Mouse (Mus musculus): ENCODE measurements around the gene 3425401B19Rik. TPM values are rescaled to one million over a fixed set of nuclear protein-coding genes. Genes with fewer than 3 reads are reported as not detected.
A peak's percentile ranks its signal among the peaks of the same experiment; 100 is the strongest.

The 3425401B19Rik gene
- 0.10 and 0.65 TPM in 2 replicates for polyA plus RNA-seq (2015; fragmentation: Nextera tagmentation; extraction: Ambion mirVana)

- ATAC-seq (ENCODE audit: insufficient read depth, low FRiP score): no peak
- 0 out of 2 replicates have a peak within 1 kb of the TSS, but pooled peaks have one; percentile 19 for H3K4me2 ChIP-seq (ENCODE audit: low read depth, low read length)
- H3K36me3 ChIP-seq (ENCODE audit: control insufficient read depth, insufficient read depth, low read length): no peaks in the 10 kb centered on the region
- 38% methylated on average over 16 of the region's 16 CpGs for WGBS
- no peaks in the 10 kb centered on the region for H3K27me3 ChIP-seq (ENCODE audit: control insufficient read depth, insufficient read depth, low read length)
- no peak within 1 kb of the TSS; the same call in 1 of the 2 replicates for H3K9ac ChIP-seq (ENCODE audit: low read length)
- H3K4me1 ChIP-seq (ENCODE audit: control insufficient read depth, insufficient read depth, low read length): peaks cover 9% of the 10 kb centered on the region; the same call in 1 of the 2 replicates
- H3K4me3 ChIP-seq (replicated peaks; ENCODE audit: low read length): no peak within 1 kb of the TSS
- no peak within 1 kb of the TSS for H3K27ac ChIP-seq (ENCODE audit: low read length)
- no peaks in the 10 kb centered on the region for H3K9me3 ChIP-seq (replicated peaks; ENCODE audit: control insufficient read depth, low read length)
Observed at GRCm38 (mm10) chr14:32685124-32685826, at the start of gene 3425401B19Rik. TSS of gene 3425401B19Rik (minus strand) at chr14:32685293.

- H3K27ac ChIP-seq (ENCODE audit: low read length): no peak overlapping the region
- no peak overlapping the region for H3K4me3 ChIP-seq (replicated peaks; ENCODE audit: low read length)
- 34% methylated on average over 6 of the region's 6 CpGs for WGBS
- H3K36me3 ChIP-seq (ENCODE audit: control insufficient read depth, insufficient read depth, low read length): no peaks in the 10 kb centered on the region
- no peaks in the 10 kb centered on the region for H3K27me3 ChIP-seq (ENCODE audit: control insufficient read depth, insufficient read depth, low read length)
- no peak for ATAC-seq (ENCODE audit: insufficient read depth, low FRiP score)
- no peak overlapping the region for H3K4me2 ChIP-seq (ENCODE audit: low read depth, low read length)
- H3K9me3 ChIP-seq (replicated peaks; ENCODE audit: control insufficient read depth, low read length): no peaks in the 10 kb centered on the region
- H3K4me1 ChIP-seq (ENCODE audit: control insufficient read depth, insufficient read depth, low read length): no peaks in the 10 kb centered on the region
- H3K9ac ChIP-seq (ENCODE audit: low read length): no peak overlapping the region
Observed at GRCm38 (mm10) chr14:32732961-32733360, 47.9 kb upstream of the 3425401B19Rik start.

GRCm38 (mm10) chr14:32726864-32727263, 41.8 kb upstream of the 3425401B19Rik start:
- ATAC-seq (ENCODE audit: insufficient read depth, low FRiP score): no peak
- no peaks in the 10 kb centered on the region for H3K36me3 ChIP-seq (ENCODE audit: control insufficient read depth, insufficient read depth, low read length)

GRCm38 (mm10) chr14:32721461-32721860, 36.4 kb upstream of the 3425401B19Rik start:
- H3K27me3 ChIP-seq (ENCODE audit: control insufficient read depth, insufficient read depth, low read length): no peaks in the 10 kb centered on the region
- H3K9ac ChIP-seq (ENCODE audit: low read length): no peak overlapping the region
- no peaks in the 10 kb centered on the region for H3K36me3 ChIP-seq (ENCODE audit: control insufficient read depth, insufficient read depth, low read length)
- ATAC-seq (ENCODE audit: insufficient read depth, low FRiP score): no peak
- 26% methylated on average over 1 of the region's 1 CpGs for WGBS
- no peak overlapping the region for H3K27ac ChIP-seq (ENCODE audit: low read length)
- H3K4me2 ChIP-seq (ENCODE audit: low read depth, low read length): no peak overlapping the region
- no peaks in the 10 kb centered on the region for H3K4me1 ChIP-seq (ENCODE audit: control insufficient read depth, insufficient read depth, low read length)
- H3K4me3 ChIP-seq (replicated peaks; ENCODE audit: low read length): no peak overlapping the region
- H3K9me3 ChIP-seq (replicated peaks; ENCODE audit: control insufficient read depth, low read length): no peaks in the 10 kb centered on the region

More at GRCm38 (mm10) chr14:32726864-32727263, 41.8 kb upstream of the 3425401B19Rik start:
- H3K4me2 ChIP-seq (ENCODE audit: low read depth, low read length): no peak overlapping the region
- H3K27me3 ChIP-seq (ENCODE audit: control insufficient read depth, insufficient read depth, low read length): no peaks in the 10 kb centered on the region
- no peak overlapping the region for H3K4me3 ChIP-seq (replicated peaks; ENCODE audit: low read length)
- H3K4me1 ChIP-seq (ENCODE audit: control insufficient read depth, insufficient read depth, low read length): no peaks in the 10 kb centered on the region
- no peak overlapping the region for H3K27ac ChIP-seq (ENCODE audit: low read length)
- H3K9ac ChIP-seq (ENCODE audit: low read length): no peak overlapping the region
- H3K9me3 ChIP-seq (replicated peaks; ENCODE audit: control insufficient read depth, low read length): no peaks in the 10 kb centered on the region

GRCm38 (mm10) chr14:32716763-32717439, 31.8 kb upstream of the 3425401B19Rik start:
- H3K9ac ChIP-seq (ENCODE audit: low read length): no peak overlapping the region
- no peaks in the 10 kb centered on the region for H3K36me3 ChIP-seq (ENCODE audit: control insufficient read depth, insufficient read depth, low read length)
- no peaks in the 10 kb centered on the region for H3K27me3 ChIP-seq (ENCODE audit: control insufficient read depth, insufficient read depth, low read length)
- no peak overlapping the region for H3K4me2 ChIP-seq (ENCODE audit: low read depth, low read length)
- 83% methylated on average over 6 of the region's 6 CpGs for WGBS
- no peaks in the 10 kb centered on the region for H3K4me1 ChIP-seq (ENCODE audit: control insufficient read depth, insufficient read depth, low read length)
- H3K27ac ChIP-seq (ENCODE audit: low read length): no peak overlapping the region
- no peak overlapping the region for H3K4me3 ChIP-seq (replicated peaks; ENCODE audit: low read length)
- H3K9me3 ChIP-seq (replicated peaks; ENCODE audit: control insufficient read depth, low read length): no peaks in the 10 kb centered on the region
- ATAC-seq (ENCODE audit: insufficient read depth, low FRiP score): no peak

- WGBS: 95% methylated on average over 2 of the region's 2 CpGs
- ATAC-seq (ENCODE audit: insufficient read depth, low FRiP score): no peak
- no peaks in the 10 kb centered on the region for H3K4me1 ChIP-seq (ENCODE audit: control insufficient read depth, insufficient read depth, low read length)
- H3K27me3 ChIP-seq (ENCODE audit: control insufficient read depth, insufficient read depth, low read length): no peaks in the 10 kb centered on the region
- H3K9me3 ChIP-seq (replicated peaks; ENCODE audit: control insufficient read depth, low read length): no peaks in the 10 kb centered on the region
- H3K27ac ChIP-seq (ENCODE audit: low read length): no peak overlapping the region
- H3K36me3 ChIP-seq (ENCODE audit: control insufficient read depth, insufficient read depth, low read length): no peaks in the 10 kb centered on the region
- H3K4me3 ChIP-seq (replicated peaks; ENCODE audit: low read length): no peak overlapping the region
- H3K4me2 ChIP-seq (ENCODE audit: low read depth, low read length): no peak overlapping the region
- no peak overlapping the region for H3K9ac ChIP-seq (ENCODE audit: low read length)
Observed at GRCm38 (mm10) chr14:32715489-32715888, 30.4 kb upstream of the 3425401B19Rik start.

GRCm38 (mm10) chr14:32715076-32715475, 30.0 kb upstream of the 3425401B19Rik start:
- Histone ChIP-seq H3K9me3 (replicated peaks; ENCODE audit: control insufficient read depth, low read length) (no peaks in the 10 kb centered on the region), H3K4me1 (ENCODE audit: control insufficient read depth, insufficient read depth, low read length) (no peaks in the 10 kb centered on the region), H3K36me3 (ENCODE audit: control insufficient read depth, insufficient read depth, low read length) (no peaks in the 10 kb centered on the region), H3K27ac (ENCODE audit: low read length) (no peak overlapping the region), H3K4me2 (ENCODE audit: low read depth, low read length) (no peak overlapping the region), H3K27me3 (ENCODE audit: control insufficient read depth, insufficient read depth, low read length) (no peaks in the 10 kb centered on the region), H3K9ac (ENCODE audit: low read length) (no peak overlapping the region), H3K4me3 (replicated peaks; ENCODE audit: low read length) (no peak overlapping the region)
- WGBS: 85% methylated on average over 6 of the region's 6 CpGs
- no peak for ATAC-seq (ENCODE audit: insufficient read depth, low FRiP score)

- H3K4me3 ChIP-seq (replicated peaks; ENCODE audit: low read length): no peak overlapping the region
- H3K4me1 ChIP-seq (ENCODE audit: control insufficient read depth, insufficient read depth, low read length): no peaks in the 10 kb centered on the region
- H3K36me3 ChIP-seq (ENCODE audit: control insufficient read depth, insufficient read depth, low read length): no peaks in the 10 kb centered on the region
- WGBS: 94% methylated on average over 6 of the region's 6 CpGs
- H3K27me3 ChIP-seq (ENCODE audit: control insufficient read depth, insufficient read depth, low read length): no peaks in the 10 kb centered on the region
- H3K27ac ChIP-seq (ENCODE audit: low read length): no peak overlapping the region
- no peak overlapping the region for H3K9ac ChIP-seq (ENCODE audit: low read length)
- H3K4me2 ChIP-seq (ENCODE audit: low read depth, low read length): no peak overlapping the region
- ATAC-seq (ENCODE audit: insufficient read depth, low FRiP score): no peak
- H3K9me3 ChIP-seq (replicated peaks; ENCODE audit: control insufficient read depth, low read length): no peaks in the 10 kb centered on the region
Observed at GRCm38 (mm10) chr14:32709861-32710260, 24.8 kb upstream of the 3425401B19Rik start.

- Histone ChIP-seq H3K27me3 (ENCODE audit: control insufficient read depth, insufficient read depth, low read length) (no peaks in the 10 kb centered on the region), H3K4me3 (replicated peaks; ENCODE audit: low read length) (no peak overlapping the region), H3K4me1 (ENCODE audit: control insufficient read depth, insufficient read depth, low read length) (no peaks in the 10 kb centered on the region), H3K36me3 (ENCODE audit: control insufficient read depth, insufficient read depth, low read length) (no peaks in the 10 kb centered on the region), H3K27ac (ENCODE audit: low read length) (no peak overlapping the region), H3K9ac (ENCODE audit: low read length) (no peak overlapping the region), H3K4me2 (ENCODE audit: low read depth, low read length) (no peak overlapping the region), H3K9me3 (replicated peaks; ENCODE audit: control insufficient read depth, low read length) (no peaks in the 10 kb centered on the region)
- ATAC-seq (ENCODE audit: insufficient read depth, low FRiP score): no peak
- WGBS: 41% methylated on average over 7 of the region's 7 CpGs
Observed at GRCm38 (mm10) chr14:32708756-32709155, 23.7 kb upstream of the 3425401B19Rik start.

Data from stomach, embryonic 16.5 days (tissue).